Mouse (Mus musculus) neutrophil, adult 5-6 weeks (primary cell): ENCODE results near the gene Pla2g2f. TPM values are rescaled to one million over a fixed set of nuclear protein-coding genes. Genes with fewer than 3 reads are reported as not detected.
A peak's percentile ranks its signal among the peaks of the same experiment; 100 is the strongest.

ENCODE experiments used
- ATAC-seq: fragments of 151-379, 151-347 bp; 2 replicates; pipeline ENCODE4 v1.8.0; 2017; ENCODE audit warnings: mild to moderate bottlenecking, moderate TSS enrichment; ENCODE audit not compliant: insufficient number of reproducible peaks, poor library complexity, low FRiP score, severe bottlenecking; ENCODE audit errors: extremely low read depth
- total RNA-seq: library from RNA; stranded (forward); fragments of 200-1000 nt; gene quantifications from 2 replicates; pipeline ENCODE4 v1.2.3, GENCODE M21; 2017

The Pla2g2f gene
- not detected in 2 replicates for total RNA-seq

GRCm38 (mm10) chr4:138757416-138757815, at the start of gene Pla2g2f:
TSS of gene Pla2g2f (minus strand) at chr4:138757626.
- ATAC-seq: 0 out of 2 replicates have a peak, but pooled peaks have one; percentile 8

GRCm38 (mm10) chr4:138806920-138807541, 49.6 kb upstream of the Pla2g2f start:
- ATAC-seq: no peak

GRCm38 (mm10) chr4:138806160-138806559, 48.7 kb upstream of the Pla2g2f start:
- no peak for ATAC-seq

DNA sequence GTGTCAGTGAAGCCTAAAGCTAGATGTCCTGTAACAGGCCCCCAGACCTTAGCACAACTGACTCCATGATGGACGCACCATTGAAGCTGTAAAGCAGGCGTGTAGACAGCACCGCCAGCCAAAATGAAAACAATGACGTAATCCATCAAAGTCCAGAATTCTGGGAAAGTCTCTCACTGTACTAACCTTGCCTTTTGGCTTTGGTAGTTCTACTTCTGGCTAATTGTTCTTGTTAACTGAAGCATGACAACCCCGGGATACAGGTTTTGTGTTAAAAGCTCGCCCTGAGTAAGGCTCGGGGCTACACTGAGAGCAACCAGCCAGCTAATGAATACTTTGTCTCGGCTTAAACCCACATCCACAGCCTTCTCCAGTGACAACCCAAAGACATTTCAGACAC, 47.8 kb upstream of the Pla2g2f start:
- ATAC-seq: no peak

DNA sequence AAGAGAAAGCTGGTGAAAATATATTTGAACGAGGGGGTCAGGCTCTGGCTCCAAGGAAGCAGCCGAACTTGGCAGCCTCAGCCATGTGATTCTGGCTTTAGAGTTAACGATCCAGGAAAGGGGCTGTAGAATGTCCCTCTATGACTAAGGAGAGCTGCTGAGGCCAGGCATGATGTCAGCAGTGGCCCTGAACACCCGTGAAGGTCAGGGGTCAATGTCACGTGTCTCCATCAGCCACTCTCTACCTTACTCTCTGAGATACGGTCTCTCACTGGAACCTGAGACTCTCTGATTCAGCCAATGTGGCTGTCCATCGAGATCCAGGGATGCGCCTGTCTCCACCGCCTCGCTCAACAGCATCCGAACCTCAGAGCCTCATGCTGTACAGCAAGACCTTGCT, 45.5 kb upstream of the Pla2g2f start:
- no peak for ATAC-seq

DNA sequence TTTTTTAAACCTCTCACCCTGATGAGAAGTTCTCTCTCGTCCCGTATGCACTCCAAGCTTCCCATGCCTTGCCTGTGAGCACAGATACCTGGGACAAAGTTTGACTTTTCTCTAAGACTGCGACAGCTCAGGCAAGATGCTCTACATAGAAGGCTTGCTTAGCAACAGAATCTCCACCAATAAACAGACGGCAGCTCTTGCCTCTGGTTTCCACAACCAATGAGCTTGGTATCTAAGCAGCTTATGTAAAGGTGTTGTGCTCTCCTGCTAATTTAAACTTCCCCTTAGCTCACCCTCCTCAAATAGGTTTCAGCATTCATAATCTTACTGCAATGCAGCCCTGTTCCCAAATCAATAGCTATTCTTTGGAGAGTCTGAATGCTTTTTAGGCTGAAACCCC, 44.2 kb upstream of the Pla2g2f start:
- ATAC-seq: no peak

GRCm38 (mm10) chr4:138800134-138800744, 42.8 kb upstream of the Pla2g2f start:
- ATAC-seq: no peak

DNA sequence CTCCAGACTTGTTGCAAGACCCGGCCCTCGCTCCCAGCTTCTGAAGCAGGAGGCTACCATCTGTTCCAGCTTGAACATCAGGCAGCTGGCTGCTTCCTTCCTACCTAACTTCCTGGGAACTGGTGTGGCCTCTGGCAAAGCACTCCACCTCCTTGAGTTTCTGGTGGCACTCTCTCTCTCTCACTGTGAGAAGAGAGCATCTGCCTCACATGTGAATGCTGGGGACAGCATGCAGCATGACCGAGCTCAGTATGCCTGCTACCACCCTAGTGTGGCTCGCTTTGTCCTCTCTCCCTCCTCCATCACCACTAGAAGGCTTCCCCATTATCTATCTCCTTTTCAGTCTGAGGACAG, 39.8 kb upstream of the Pla2g2f start:
- ATAC-seq: no peak

DNA sequence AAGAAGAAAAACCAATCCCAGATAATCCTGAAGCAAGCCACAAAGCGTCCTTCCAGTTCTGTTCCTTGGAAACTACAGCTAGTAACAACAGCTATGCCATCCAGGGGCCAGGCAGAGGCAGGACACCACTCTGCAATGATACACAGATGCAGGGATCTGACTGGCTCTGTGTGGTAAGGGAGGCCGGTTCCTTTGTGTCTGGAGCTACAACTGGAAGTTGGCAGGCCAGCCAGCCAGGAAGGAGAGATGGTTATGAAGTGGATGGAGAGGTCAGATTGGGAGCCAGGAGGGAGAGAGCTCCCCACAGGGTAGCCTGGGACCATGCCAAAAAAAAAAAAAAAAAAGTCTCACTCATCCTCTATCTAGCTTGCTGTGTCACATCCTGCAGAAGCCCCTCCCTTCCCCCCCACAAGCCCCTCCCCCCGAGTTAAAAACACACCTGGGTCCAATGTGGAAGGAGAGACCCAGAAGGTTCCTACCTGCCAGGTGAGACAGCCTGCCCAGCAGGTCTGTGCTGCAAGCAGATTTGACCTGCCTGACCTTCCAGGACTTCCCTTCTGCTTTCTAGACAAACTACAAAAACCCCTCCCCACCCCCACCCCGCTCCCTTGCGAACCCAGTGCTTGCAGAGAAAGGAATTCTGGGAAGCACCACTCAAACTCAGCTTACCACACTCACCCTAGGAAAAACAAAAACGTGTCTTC, 39.2 kb upstream of the Pla2g2f start:
- no peak for ATAC-seq

- no peak for ATAC-seq
Measured at GRCm38 (mm10) chr4:138794344-138794743, 36.9 kb upstream of the Pla2g2f start.

DNA sequence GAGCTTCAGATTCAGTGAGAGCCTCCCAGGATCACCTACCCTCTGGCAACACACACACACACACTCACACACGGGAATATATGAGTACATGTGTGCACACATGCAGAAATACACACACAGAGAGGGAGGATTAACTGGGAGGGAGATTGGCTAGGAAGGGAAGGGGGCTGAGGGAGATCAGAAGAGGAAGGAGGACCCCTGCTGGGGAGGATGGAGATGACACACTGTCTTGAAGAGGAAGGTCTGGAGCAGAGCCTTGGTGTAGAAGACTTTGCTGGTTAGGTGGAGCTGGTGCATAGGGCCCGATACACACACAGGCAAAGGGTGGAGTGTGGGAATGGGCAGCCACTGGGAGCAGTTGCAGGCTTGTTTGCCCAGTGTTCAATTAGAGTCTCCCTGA, 35.9 kb upstream of the Pla2g2f start:
- no peak for ATAC-seq

DNA sequence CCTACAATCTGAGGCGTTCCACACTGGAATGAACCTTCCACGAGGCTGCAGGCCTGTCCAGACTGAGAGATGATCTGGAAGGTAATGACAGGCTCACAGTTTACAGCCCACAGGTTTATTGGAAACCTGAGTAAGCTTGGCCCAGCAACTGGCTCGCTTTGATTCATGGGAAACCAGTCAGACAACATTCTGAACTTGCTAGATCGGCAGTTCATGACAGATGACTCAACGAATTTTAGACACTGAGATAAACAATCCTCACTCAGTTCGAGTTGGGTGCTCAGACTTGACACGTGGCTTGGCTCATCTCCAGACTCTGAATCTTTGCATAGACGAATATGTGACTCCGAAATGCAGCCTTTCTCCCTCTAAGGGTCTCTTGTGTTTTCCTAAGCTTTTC, 35.2 kb upstream of the Pla2g2f start:
- ATAC-seq: no peak

GRCm38 (mm10) chr4:138791452-138791851, 34.0 kb upstream of the Pla2g2f start:
- no peak for ATAC-seq

DNA sequence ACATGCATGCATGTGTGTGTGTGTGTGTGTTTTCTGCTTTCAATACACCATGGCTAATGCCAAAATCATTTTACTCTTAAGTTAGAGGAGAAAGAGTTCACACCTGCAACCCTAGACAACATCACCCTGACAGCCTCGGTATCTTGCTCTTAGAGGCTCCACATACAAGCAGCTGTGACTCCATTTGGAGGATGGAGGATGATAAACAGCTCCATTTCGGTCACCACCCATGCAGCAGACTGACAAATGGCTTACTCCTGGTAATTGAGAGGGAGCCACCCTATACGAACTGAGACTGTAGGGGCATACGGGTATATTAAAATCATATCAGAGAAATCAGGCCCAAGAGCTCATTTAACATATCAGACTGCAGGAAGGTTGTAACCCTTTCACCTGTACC, 31.0 kb upstream of the Pla2g2f start:
- ATAC-seq: no peak

GRCm38 (mm10) chr4:138786141-138786540, 28.7 kb upstream of the Pla2g2f start:
- no peak for ATAC-seq

DNA sequence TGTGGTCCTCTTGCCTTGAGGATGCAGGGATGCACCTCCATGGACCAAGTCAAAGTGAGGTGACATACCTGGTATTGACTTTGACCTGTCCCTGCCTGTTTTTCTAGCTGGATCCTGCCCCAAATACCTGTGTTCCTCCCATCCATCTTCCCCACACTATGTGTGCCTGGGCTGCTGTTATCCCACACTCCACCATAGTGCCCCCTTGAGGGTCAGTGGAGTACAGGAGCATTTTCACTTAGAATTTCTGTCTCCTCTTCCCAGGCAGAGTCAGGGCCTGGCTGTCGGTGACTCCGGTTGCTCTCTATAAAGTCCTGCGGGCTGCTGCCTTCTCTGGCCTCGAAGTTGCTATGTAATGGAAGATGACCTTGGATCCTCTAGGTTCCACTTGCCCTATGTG, 28.3 kb upstream of the Pla2g2f start:
- no peak for ATAC-seq

- ATAC-seq: no peak
Measured at GRCm38 (mm10) chr4:138782098-138782497, 24.7 kb upstream of the Pla2g2f start.

GRCm38 (mm10) chr4:138780300-138780699, 22.9 kb upstream of the Pla2g2f start:
- no peak for ATAC-seq

DNA sequence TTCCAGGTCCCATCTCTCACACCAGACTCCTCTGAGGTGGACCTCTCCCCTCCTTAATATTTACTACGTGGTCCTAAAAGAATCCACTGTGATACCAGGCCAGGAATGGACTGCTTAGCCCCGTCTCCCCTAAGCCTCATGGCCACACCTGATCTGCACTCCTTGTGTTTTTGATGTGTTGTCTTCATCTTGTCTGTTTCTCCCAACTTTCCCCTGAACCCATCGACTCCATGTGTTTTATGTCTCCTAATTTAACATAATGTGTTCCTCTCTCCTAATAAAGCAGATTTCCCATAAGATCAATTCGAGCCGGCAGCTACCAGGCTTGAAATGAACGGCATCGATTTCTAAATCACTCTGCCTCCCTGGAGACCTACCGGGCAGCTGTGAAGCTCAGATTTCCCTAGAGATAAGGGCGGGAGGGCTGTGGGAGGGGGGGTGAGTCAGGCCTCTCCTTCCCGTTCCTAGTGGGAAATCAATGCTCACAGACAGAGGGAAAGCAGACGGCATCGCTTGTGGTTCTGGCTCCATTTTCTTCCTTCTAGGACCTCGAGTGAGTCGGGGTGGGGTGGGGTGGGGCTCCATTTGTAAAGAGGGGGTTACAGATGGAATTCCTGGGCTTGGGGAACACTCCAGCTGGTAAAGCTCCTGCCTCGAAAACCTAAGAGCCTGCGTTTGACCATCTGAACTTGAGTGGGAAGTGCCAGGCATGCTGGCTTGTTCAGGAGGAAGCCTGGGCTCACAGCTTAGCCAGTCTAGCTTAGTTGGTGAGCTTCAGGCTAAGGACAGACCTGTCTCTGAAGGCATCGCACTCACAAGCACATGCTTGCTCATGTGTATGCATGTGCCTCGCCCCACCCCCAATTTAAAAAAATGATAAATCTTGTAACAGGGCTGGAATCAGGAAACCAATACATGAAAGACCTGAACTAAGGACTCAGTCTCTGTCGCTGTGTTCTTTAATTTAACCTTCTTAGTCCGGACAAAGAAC, 20.3 kb upstream of the Pla2g2f start:
- no peak for ATAC-seq
